Mouse (Mus musculus) adrenal gland, adult (tissue): ENCODE data around the gene Mogat1.
"Not testable (repeated sequence)": the region's sequence is repeated elsewhere in the genome, so short reads cannot be mapped to it uniquely, and the experiment has no call there.

Experiments used
- DNase-seq, 2 experiments: peaks; one replicate each; pipeline ENCODE4 v3.0.0; 2022 to 2023; ENCODE audit warnings: low spot score in 1 of 2; ENCODE audit not compliant: inconsistent age in 2 of 2

The Mogat1 gene

GRCm38 (mm10) chr1:78536310-78537164 is 25.7 kb downstream of the Mogat1 start:
- DNase-seq, result peak; percentile 79 to 93

GRCm38 (mm10) chr1:78537494-78538010 is 26.8 kb downstream of the Mogat1 start:
- DNase-seq, result peak; percentile 70 to 83

GRCm38 (mm10) chr1:78538396-78538795 is 27.6 kb downstream of the Mogat1 start:
- no peak for DNase-seq

GRCm38 (mm10) chr1:78539166-78539565 is 28.4 kb downstream of the Mogat1 start:
- DNase-seq, result no peak

GRCm38 (mm10) chr1:78543631-78544030 is 32.8 kb downstream of the Mogat1 start:
- not testable (repeated sequence) for DNase-seq

GRCm38 (mm10) chr1:78546258-78546657 is 35.5 kb downstream of the Mogat1 start:
- DNase-seq, result no peak

GRCm38 (mm10) chr1:78548961-78549360 is 38.2 kb downstream of the Mogat1 start:
- no peak for DNase-seq

GRCm38 (mm10) chr1:78554012-78554666 is 43.3 kb downstream of the Mogat1 start:
- no peak for DNase-seq

GRCm38 (mm10) chr1:78566963-78567362 is 56.2 kb downstream of the Mogat1 start:
- no peak for DNase-seq

GRCm38 (mm10) chr1:78567421-78567820 is 56.6 kb downstream of the Mogat1 start:
- no peak for DNase-seq

- DNase-seq, result peak; percentile 68 to 92
These were observed 57.2 kb downstream of the Mogat1 start for GRCm38 (mm10) chr1:78567834-78568507.

- DNase-seq, result no peak
These were observed 58.8 kb downstream of the Mogat1 start for GRCm38 (mm10) chr1:78569617-78570016.

GRCm38 (mm10) chr1:78585080-78585479 is 74.3 kb downstream of the Mogat1 start:
- DNase-seq, result peak in 1 of 2 experiments; percentile 56

- DNase-seq, result no peak
These were observed 76.2 kb downstream of the Mogat1 start for GRCm38 (mm10) chr1:78586986-78587385.
